Mouse (Mus musculus) splenic B cell, adult 2 months (primary cell): Measurements from ENCODE around the gene Nr3c2.

Experiments used
- DNase-seq: peaks from one replicate; pipeline ENCODE4 v3.0.0-alpha.2; 2011; ENCODE audit warnings: low read depth, low spot score
- H3K27me3 ChIP-seq: 2 replicates; pipeline ENCODE4 v1.6.1; 2012; ENCODE audit warnings: mild to moderate bottlenecking, low read length, moderate library complexity, mixed read lengths; ENCODE audit not compliant: control insufficient read depth, poor library complexity, insufficient read depth, severe bottlenecking
- H3K36me3 ChIP-seq: 2 replicates; pipeline ENCODE4 v1.6.1; 2012; ENCODE audit warnings: mild to moderate bottlenecking, low read length, moderate library complexity, mixed read lengths; ENCODE audit not compliant: control insufficient read depth, poor library complexity, insufficient read depth, severe bottlenecking

The Nr3c2 gene

DNA sequence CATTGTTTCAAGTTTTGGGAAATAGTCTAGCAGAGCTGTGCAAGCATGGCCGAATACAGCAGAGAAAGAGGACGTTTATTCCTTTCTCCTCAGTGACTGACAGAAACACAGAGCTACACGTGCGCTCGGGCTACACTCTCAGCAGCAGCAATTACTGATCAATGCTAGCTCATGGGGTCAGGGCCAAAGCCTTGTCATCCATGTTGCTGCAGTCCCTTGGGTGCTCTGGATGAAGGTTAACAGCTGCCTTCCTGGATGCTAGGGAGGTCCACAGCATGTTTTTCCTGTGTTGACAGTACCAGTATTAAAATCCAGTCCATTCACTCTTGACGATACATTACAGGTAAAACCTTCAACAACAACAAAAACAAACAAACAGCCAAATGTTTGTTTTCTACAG lies 113.4 kb downstream of the Nr3c2 start:
- H3K36me3 ChIP-seq, result no peaks in the 10 kb centered on the region

DNA sequence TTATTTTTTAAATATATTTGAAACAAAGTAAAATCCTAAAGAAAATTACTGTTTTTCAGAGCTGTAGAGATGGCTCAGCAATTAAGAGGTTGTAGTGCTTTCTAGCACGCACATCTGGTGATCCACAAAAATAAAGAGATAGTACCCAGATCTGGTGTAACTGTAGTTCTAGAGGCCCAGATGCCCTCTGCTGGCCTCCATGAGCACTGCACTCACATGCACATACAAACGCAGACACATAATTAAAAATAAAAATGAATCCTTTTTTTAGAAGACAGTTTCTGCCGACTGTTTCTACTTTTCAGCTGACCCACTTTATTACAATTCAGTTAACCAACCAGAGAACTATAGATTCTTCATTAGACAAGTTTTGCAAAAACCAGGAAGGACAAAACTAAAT lies 117.5 kb downstream of the Nr3c2 start:
- Histone ChIP-seq H3K36me3 (no peaks in the 10 kb centered on the region), H3K27me3 (no peaks in the 10 kb centered on the region)
- no peak for DNase-seq

More for the DNA sequence above, 113.4 kb downstream of the Nr3c2 start:
- H3K27me3 ChIP-seq, result no peaks in the 10 kb centered on the region
- no peak for DNase-seq

GRCm38 (mm10) chr8:77023837-77024710 lies 124.8 kb downstream of the Nr3c2 start:
- no peak for DNase-seq
- no peaks in the 10 kb centered on the region for H3K27me3 ChIP-seq
- H3K36me3 ChIP-seq, result no peaks in the 10 kb centered on the region

GRCm38 (mm10) chr8:77031213-77031612 lies 132.0 kb downstream of the Nr3c2 start:
- H3K36me3 ChIP-seq, result no peaks in the 10 kb centered on the region

DNA sequence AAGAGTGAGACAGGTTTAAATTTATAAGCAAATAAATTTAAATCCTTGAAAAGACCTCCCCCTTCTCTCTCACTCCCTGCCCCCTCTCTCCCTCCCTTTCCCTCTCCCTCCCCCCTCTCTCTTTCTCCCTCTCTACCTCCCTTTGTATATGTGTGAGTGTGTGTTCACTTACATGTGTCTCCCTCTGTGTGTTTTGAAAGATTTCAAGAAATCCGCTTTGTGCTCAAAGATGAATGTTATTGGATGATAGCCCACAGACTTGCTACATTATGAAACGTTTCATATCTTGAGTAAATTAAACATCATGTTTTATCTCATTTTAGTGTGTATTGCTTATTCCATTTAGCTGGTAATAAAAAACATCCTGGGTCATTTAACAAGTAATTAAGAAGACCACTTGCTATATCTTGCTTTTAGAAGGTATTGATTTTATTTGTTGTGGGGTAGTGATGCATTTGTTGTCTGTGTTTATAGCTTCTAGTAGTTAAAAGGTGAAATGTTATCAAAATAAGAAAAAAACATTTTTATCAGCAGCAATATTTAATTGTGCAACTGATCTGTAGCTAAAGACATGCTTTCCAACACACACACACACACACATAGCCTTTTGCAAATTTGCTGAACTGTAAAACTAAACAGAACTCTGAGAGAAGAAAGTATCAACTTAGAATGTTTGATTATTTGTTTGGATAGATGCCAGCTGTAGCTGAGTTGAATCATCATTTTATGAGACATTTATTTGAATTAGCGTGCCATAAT lies 134.6 kb downstream of the Nr3c2 start:
- Histone ChIP-seq H3K27me3 (no peaks in the 10 kb centered on the region), H3K36me3 (no peaks in the 10 kb centered on the region)
- no peak for DNase-seq

More at GRCm38 (mm10) chr8:77031213-77031612, 132.0 kb downstream of the Nr3c2 start:
- H3K27me3 ChIP-seq, result no peaks in the 10 kb centered on the region
- no peak for DNase-seq

- no peaks in the 10 kb centered on the region for H3K36me3 ChIP-seq
- H3K27me3 ChIP-seq, result no peaks in the 10 kb centered on the region
- no peak for DNase-seq
Measured at GRCm38 (mm10) chr8:77034465-77034829, 135.2 kb downstream of the Nr3c2 start.

GRCm38 (mm10) chr8:77041214-77041613 lies 142.0 kb downstream of the Nr3c2 start:
- DNase-seq, result no peak
- Histone ChIP-seq H3K27me3 (no peaks in the 10 kb centered on the region), H3K36me3 (no peaks in the 10 kb centered on the region)

DNA sequence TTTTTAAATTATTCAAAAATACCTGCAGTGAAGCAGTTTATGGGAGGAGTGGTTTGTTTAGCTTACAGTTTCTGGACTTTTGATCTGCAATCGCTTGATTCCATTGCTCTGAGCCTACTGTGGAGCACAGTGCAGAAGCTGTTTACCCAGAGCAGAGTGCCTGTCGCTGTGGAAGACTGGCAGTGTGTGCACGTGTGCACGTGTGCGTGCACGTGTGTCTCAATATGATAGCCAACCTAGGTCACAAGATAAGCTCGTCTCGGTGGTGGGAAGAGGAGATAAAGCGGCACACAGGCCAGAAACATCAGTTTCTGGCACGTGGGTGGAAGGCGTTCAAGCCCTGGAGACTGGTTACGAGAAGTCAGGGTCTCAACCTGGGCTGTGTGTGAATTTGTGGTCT lies 145.6 kb downstream of the Nr3c2 start:
- no peak for DNase-seq
- no peaks in the 10 kb centered on the region for H3K27me3 ChIP-seq
- H3K36me3 ChIP-seq, result no peaks in the 10 kb centered on the region

GRCm38 (mm10) chr8:77045711-77046110 lies 146.5 kb downstream of the Nr3c2 start:
- no peak for DNase-seq
- no peaks in the 10 kb centered on the region for H3K36me3 ChIP-seq

GRCm38 (mm10) chr8:77046217-77046616 lies 147.0 kb downstream of the Nr3c2 start:
- no peak for DNase-seq
- Histone ChIP-seq H3K27me3 (no peaks in the 10 kb centered on the region), H3K36me3 (no peaks in the 10 kb centered on the region)

More at GRCm38 (mm10) chr8:77045711-77046110, 146.5 kb downstream of the Nr3c2 start:
- H3K27me3 ChIP-seq, result no peaks in the 10 kb centered on the region

- Histone ChIP-seq H3K36me3 (no peaks in the 10 kb centered on the region), H3K27me3 (no peaks in the 10 kb centered on the region)
- DNase-seq, result no peak
Measured at GRCm38 (mm10) chr8:77046731-77047130, 147.5 kb downstream of the Nr3c2 start.

GRCm38 (mm10) chr8:77051399-77052275 lies 152.4 kb downstream of the Nr3c2 start:
- Histone ChIP-seq H3K27me3 (no peaks in the 10 kb centered on the region), H3K36me3 (no peaks in the 10 kb centered on the region)
- DNase-seq, result no peak

- DNase-seq, result no peak
- Histone ChIP-seq H3K36me3 (no peaks in the 10 kb centered on the region), H3K27me3 (no peaks in the 10 kb centered on the region)
Measured at GRCm38 (mm10) chr8:77055492-77056021, 156.3 kb downstream of the Nr3c2 start.

DNA sequence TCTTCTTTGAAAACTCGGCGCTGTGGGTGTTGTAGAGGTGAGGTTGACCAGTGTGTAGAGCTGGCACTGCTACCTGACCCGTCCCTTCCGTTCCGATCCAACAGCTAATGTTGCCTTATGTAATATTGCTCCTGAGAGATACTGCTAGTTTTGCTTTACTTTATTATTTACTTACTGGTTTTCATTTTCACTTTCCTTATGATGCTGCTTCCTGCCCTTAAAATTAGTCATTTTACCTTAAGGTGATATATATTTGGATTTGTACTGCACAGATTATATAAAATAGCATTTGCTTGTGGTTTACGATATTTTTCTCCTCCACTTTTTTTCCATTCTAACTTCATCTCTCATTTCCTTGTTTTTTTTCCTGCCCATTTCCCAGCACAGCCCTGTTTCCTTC lies 157.6 kb downstream of the Nr3c2 start:
- DNase-seq, result no peak
- Histone ChIP-seq H3K36me3 (no peaks in the 10 kb centered on the region), H3K27me3 (no peaks in the 10 kb centered on the region)
